Mouse (Mus musculus) neutrophil, adult 59 days (primary cell): ENCODE measurements around the gene Olfr235. TPM values are rescaled to one million over a fixed set of nuclear protein-coding genes. Genes with fewer than 3 reads are reported as not detected.

ENCODE experiments used
- total RNA-seq, 2 experiments: library from RNA; stranded (reverse); gene quantifications; 1 replicate in 1 of 2; 2 replicates in 1 of 2; pipeline ENCODE4 v1.2.4; 2023

Olfr235 gene
- total RNA-seq, result not detected

GRCm38 (mm10) chr19:12260732-12261131 is at the start of gene Olfr235:
Gene Olfr235, plus strand, starts transcription at chr19:12261032.

GRCm38 (mm10) chr19:12232496-12232895 is 28.3 kb upstream of the Olfr235 start, which contains the start of gene Olfr1432:
Gene Olfr1432, minus strand, starts transcription at chr19:12232596.

GRCm38 (mm10) chr19:12241559-12241958 is 19.3 kb upstream of the Olfr235 start, which contains the start of gene Olfr262:
Gene Olfr262, minus strand, starts transcription at chr19:12241659.

DNA sequence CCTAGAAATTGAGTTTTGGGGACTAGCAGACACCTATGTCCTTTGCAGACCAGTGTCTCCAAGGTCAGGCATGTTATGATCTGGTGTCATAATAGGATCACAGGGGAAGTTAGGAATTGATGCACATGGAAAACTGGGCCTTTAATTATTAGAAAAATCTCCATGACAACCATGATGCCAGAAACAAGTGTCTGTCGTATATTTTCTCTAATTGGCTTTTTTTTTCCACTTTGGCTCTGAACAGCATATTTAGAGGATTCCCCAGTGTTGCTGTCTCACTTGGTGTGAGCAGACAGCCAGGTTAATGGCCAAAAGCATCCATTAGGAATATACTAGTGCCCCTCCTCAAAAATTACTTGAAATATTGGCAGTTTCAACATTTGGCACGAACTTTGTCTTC is 18.7 kb downstream of the Olfr235 start, which contains the start of gene Olfr1434:
Gene Olfr1434, plus strand, starts transcription at position 301 of the 400 bp plus-strand sequence.

GRCm38 (mm10) chr19:12299030-12299429 is 38.2 kb downstream of the Olfr235 start, which contains the start of gene Olfr1436:
Gene Olfr1436, minus strand, starts transcription at chr19:12299130.

Other genes with a start within 250 kb of the Olfr235 start
- not detected for gene Olfr1423, start 219.7 kb upstream of the Olfr235 start, total RNA-seq
- gene Olfr1424, start 198.3 kb upstream of the Olfr235 start, total RNA-seq, result not detected
- gene Olfr1425, start 183.3 kb upstream of the Olfr235 start, total RNA-seq, result not detected
- not detected for gene Olfr1426, start 169.0 kb upstream of the Olfr235 start, total RNA-seq
- not detected for gene Olfr1427, start 157.7 kb upstream of the Olfr235 start, total RNA-seq
- not detected for gene Olfr1428, start 145.1 kb upstream of the Olfr235 start, total RNA-seq
- not detected for gene Olfr76, start 137.8 kb upstream of the Olfr235 start, total RNA-seq
- not detected for gene Olfr1555-ps1, start 90.9 kb upstream of the Olfr235 start, total RNA-seq
- gene Olfr1431, start 60.4 kb upstream of the Olfr235 start, total RNA-seq, result not detected
- not detected for gene Olfr1432, start 28.4 kb upstream of the Olfr235 start, total RNA-seq
- gene Olfr262, start 19.4 kb upstream of the Olfr235 start, total RNA-seq, result not detected
- gene Olfr1434, start 18.8 kb downstream of the Olfr235 start, total RNA-seq, result not detected
- gene Olfr1436, start 38.1 kb downstream of the Olfr235 start, total RNA-seq, result not detected
- gene Olfr1437, start 64.1 kb downstream of the Olfr235 start, total RNA-seq, result not detected
- not detected for gene Olfr1438-ps1, start 74.9 kb downstream of the Olfr235 start, total RNA-seq
- not detected for gene Olfr1440, start 126.2 kb downstream of the Olfr235 start, total RNA-seq
- not detected for gene Olfr1441, start 156.4 kb downstream of the Olfr235 start, total RNA-seq
- not detected for gene Pfpl, start 166.9 kb downstream of the Olfr235 start, total RNA-seq
- 100 to 1,000 TPM; 664 to 920 TPM for gene Mpeg1, start 199.7 kb downstream of the Olfr235 start, total RNA-seq
- gene Dtx4, start 240.4 kb downstream of the Olfr235 start, total RNA-seq, result 10 to 100 TPM; 19.1 to 19.3 TPM